Mouse (Mus musculus): ENCODE measurements around the gene Csnk1d.
A peak's percentile ranks its signal among the peaks of the same experiment; 100 is the strongest.

The Csnk1d gene

DNA sequence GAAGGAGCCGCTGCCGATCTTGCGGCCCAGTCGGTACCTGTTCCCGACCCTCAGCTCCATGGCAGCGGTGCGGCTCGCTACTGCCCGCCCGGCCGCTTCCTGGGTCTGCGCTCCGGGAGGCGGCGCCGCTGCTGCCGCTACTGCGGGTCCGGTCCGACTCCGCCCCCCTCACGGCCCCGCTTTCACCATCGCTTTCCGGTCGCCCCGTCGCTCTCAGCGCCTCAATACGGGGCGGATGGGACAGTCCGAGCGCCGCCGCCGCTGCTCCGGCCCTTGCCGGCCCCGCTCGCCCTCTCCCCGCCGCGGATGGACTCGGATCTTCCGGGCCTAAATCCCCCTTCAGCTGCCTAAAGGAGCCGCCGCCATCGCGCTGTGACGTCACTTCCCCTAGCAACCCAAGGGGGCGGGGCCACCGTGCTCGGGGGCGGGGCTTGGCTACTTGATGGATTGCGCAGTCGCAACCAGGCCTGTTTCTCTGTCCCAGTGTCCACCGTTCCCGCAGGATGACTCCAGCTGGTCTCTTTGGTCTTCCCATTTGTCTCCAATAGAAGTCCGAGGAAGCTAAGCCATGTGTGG is at the start of gene Csnk1d:
Csnk1d (minus strand) TSS at position 380 of the 576 bp plus-strand sequence.
- peak; percentile 90 for DNase-seq (ENCODE audit: low read depth)

DNA sequence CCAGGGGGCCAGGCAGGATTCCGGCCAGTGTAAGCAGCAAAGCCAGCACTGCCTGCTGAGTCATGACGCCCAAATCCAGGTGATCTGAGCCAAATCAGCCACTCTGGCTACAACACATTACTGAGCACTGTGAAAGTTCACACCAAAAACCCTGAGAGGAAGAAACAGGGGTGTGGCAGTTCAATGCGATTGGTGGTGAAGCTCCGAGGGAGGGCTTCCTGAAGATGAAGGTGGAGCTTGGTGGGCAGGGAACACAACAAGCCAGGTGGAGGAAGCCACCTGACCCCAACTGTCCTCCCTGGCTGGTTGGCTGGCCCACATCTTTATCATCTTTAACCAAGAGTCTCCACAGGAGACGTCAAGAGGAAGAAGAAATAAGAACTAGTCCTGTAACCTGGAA is 48.2 kb upstream of the Csnk1d start, which contains the start of gene Cd7:
Cd7 (minus strand) TSS at position 117 of the 400 bp plus-strand sequence.
- no peak for DNase-seq (ENCODE audit: low read depth)

- DNase-seq (ENCODE audit: low read depth): no peak
Observed at GRCm38 (mm10) chr11:121038366-121039240, 47.5 kb upstream of the Csnk1d start.

DNA sequence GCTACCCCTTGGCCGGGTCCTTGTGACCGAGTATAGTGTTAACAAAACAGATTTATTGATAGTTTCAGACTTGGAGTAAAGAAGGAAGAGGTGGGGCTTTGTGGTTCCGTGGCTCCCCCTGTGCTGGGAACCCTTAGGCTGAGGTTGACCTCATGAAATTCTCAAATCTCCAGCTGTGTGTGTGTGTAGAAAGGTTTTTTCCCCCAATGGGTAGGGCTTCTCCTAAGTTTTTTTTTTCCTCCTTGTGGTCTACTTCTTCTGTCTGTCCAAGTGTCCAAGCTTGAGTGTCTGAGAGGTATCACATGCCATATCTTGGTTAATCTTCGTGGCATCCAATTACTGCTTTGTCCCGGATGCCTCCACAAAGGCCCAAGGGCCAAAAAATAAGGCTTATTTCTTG is 42.0 kb upstream of the Csnk1d start:
- no peak for DNase-seq (ENCODE audit: low read depth)

- no peak for DNase-seq (ENCODE audit: low read depth)
Observed at GRCm38 (mm10) chr11:121027259-121027658, 36.1 kb upstream of the Csnk1d start.

DNA sequence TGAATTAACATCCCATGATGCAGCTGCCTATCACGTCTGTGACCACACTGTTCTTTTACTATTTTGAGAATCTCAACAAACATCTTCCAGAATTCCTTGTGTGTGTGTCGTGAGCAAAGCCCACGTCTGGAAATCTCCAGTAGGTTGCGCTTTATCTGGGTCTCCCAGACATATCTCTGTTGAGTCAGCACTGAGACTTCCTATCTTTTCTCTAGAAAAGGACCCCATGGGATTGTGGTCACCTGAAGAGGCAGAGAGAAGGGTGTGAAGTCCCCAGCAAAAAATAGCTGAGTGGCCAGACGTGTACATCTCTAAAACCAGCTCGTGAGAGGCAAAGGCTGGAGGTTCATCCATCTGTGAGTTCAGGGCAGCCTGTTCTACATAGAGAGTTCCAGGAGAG is 33.0 kb upstream of the Csnk1d start:
- DNase-seq (ENCODE audit: low read depth): no peak

DNA sequence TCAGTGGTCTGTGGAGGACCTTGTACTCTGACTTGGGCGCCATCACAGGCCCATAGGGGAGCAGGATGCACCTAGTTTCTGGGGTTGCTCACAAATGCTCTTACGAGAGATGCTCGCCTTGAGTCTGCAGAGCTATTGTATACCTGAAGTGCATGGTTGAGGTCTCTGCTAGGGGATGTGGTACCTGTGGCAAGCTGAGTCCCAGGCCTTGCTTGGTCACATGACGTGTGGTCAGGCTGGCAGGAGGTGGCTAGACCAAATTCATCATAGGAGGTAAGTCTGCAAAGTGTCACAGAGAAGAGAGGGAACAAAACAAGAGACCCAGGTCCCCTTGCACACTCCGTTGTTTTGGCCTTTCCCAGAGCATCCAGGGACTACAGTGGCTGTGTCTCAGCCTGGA is 28.4 kb upstream of the Csnk1d start:
- DNase-seq (ENCODE audit: low read depth): no peak

DNA sequence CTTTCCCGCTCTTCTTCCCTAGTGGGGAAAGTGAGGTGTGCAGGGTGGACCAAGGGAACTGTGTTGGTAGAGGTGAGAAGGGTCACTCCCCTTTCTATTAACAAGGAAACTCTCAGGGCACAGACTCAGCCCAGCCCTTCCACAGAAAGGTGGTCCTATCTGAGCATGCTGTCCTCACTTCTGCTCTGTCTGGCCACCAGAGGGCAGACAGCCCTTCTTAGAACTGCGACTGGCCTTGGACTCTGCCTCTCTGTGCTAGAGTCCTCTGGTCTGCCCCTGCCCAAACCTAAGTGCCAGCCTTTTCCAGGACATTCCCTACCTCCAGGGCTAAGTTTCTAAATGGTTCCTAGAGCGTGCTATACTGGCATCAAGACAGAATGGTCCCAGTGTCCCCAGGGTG is 26.6 kb upstream of the Csnk1d start:
- DNase-seq (ENCODE audit: low read depth): peak; percentile 58

DNA sequence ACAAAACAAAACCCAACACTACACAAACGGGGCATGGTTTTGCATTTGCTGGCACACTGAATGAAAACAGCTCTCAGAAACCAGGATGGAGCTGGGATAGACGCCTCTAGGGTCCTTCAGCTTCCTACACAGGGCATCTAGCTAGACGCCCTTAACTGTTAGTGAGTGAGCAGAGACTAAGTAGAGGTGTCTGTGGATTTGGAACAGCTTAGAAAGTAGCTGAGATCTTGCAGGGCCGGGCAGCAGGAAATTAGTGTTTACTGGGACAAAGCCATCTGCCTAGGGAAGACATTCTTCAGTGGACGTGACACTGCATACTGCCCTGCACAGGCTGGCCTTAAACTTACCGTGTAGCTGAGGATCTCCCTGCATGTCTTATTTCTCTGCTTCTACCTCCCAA is 24.3 kb upstream of the Csnk1d start:
- DNase-seq (ENCODE audit: low read depth): no peak

GRCm38 (mm10) chr11:121014896-121015300 is 23.8 kb upstream of the Csnk1d start:
- no peak for DNase-seq (ENCODE audit: low read depth)

- DNase-seq (ENCODE audit: low read depth): no peak
Observed at GRCm38 (mm10) chr11:121013656-121014055, 22.5 kb upstream of the Csnk1d start.

DNA sequence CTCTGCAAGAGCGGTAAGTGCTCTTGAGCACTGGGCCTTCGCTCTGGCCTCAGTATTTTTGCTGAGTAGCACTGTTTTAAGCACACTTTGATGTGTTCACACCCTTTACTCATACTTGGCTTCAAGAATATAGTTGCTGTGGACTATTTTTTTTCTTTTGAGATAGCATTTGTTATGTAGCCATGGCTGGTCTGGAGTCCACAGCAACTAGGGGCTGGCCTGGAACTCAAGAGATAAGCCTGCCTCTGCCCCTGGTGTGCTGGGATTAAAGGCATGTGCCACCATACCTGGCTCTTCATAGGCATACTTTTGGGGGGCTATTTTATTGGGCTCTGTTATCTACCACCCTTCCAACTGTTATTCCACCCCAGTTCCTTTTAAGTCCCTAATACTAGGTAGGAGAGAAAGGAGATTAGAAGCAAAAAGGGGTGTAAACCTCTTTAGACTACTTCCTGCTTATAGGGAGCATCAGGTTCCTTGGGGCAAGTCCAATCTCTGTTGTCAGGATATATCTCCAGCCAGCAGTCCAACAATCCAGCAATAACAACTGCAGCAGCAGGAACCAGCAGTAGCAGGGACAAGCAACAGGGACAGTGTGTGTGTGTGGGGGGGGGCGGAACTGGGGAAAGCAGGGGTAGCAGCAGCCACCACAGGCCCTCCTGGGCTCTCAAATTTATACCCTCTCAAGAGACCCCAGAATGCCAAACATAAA is 19.1 kb upstream of the Csnk1d start:
- DNase-seq (ENCODE audit: low read depth): no peak

GRCm38 (mm10) chr11:121006184-121006583 is 15.1 kb upstream of the Csnk1d start:
- no peak for DNase-seq (ENCODE audit: low read depth)

- no peak for DNase-seq (ENCODE audit: low read depth)
Observed at GRCm38 (mm10) chr11:121004281-121004680, 13.2 kb upstream of the Csnk1d start.

- DNase-seq (ENCODE audit: low read depth): no peak
Observed at GRCm38 (mm10) chr11:121001966-121002365, 10.8 kb upstream of the Csnk1d start.

DNA sequence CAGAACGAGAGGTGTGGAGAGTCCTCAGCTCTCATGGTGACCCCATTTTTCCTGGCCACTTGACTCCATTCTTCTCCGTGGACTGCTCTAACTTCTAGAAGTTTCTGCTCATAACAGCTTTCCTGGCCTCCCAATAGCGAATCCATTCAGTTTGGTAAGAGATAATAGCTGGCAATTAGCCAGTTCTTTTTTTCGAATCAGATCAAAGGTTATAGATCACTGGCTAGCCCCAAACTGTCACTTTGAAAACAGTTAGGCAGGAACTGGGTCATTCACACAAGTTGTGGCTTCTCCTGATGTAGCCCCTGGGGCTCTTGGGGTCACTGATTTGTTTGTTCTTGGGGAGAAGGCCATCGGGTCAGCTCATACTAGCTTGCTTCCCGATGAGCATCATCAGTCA is 3.6 kb upstream of the Csnk1d start:
- no peak for DNase-seq (ENCODE audit: low read depth)

GRCm38 (mm10) chr11:120993586-120993985 is 2.5 kb upstream of the Csnk1d start:
- DNase-seq (ENCODE audit: low read depth): no peak

DNA sequence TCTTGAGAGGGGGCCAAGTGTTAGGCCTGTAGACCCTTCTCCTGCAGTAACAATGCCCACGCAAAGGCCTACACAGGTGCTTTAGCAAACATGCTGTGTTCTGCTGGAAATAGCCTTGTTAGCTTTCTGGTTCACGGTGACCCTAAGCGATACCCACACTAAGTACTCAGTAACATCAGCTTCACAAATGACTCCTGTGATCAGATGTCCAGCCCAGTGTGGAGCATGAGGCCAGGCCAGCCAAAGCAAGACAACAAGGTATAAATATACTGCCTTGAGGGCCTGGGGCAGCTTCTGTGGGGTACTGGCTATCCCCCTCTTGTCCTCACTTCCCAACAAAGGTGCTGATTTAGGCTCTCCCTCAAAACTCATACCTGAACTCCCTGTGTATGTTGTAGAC is 1.9 kb upstream of the Csnk1d start:
- no peak for DNase-seq (ENCODE audit: low read depth)

GRCm38 (mm10) chr11:120991791-120992190 is 661 bp upstream of the Csnk1d start:
- DNase-seq (ENCODE audit: low read depth): no peak

- no peak for DNase-seq (ENCODE audit: low read depth)
Observed at GRCm38 (mm10) chr11:120990126-120990781, 876 bp downstream of the Csnk1d start.

- no peak for DNase-seq (ENCODE audit: low read depth)
Observed at GRCm38 (mm10) chr11:120989523-120989922, 1.6 kb downstream of the Csnk1d start.

- no peak for DNase-seq (ENCODE audit: low read depth)
Observed at GRCm38 (mm10) chr11:120988410-120988809, 2.7 kb downstream of the Csnk1d start.
